Mouse (Mus musculus): ENCODE measurements around the gene Clcn2. TPM values are rescaled to one million over a fixed set of nuclear protein-coding genes. Genes with fewer than 3 reads are reported as not detected.

Gene Clcn2
- total and polyA plus RNA-seq, 3 experiments = 5.4 to 9.4 TPM; not detected in 1

- no peak overlapping the region for H3K27ac ChIP-seq (ENCODE audit: control insufficient read depth, low read depth, low read length)
- no peaks in the 10 kb centered on the region for H3K79me2 ChIP-seq (ENCODE audit: control insufficient read depth, insufficient read depth, low read length, poor library complexity)
- no peak for DNase-seq (ENCODE audit: low read depth, low spot score)
- H3K4me1 ChIP-seq (ENCODE audit: control insufficient read depth in 1 of 2, insufficient read depth in 2 of 2, low read length in 2 of 2) = peaks cover 15 to 32% of the 10 kb centered on the region in 2 experiments
- TF ChIP-seq TCF12 (IDR thresholded peaks at IDR 0.05; ENCODE audit: low read depth, low read length) (no peak), RCOR1 (IDR thresholded peaks at IDR 0.05; ENCODE audit: low read depth, low read length) (no peak), ELF1 (IDR thresholded peaks at IDR 0.05; ENCODE audit: low read depth, low read length) (no peak), USF2 (IDR thresholded peaks at IDR 0.05; ENCODE audit: borderline replicate concordance in 1 of 2, insufficient read depth in 1 of 2, low read depth in 1 of 2, low read length in 2 of 2) (no peak), SIN3A (IDR thresholded peaks at IDR 0.05; ENCODE audit: low read length) (no peak), MEF2A (IDR thresholded peaks at IDR 0.05; ENCODE audit: extremely low read depth, insufficient replicate concordance, low read depth, low read length, poor library complexity, severe bottlenecking) (no peak), POLR2AphosphoS2 (IDR thresholded peaks at IDR 0.05; ENCODE audit: low read length) (no peak), CHD1 (IDR thresholded peaks at IDR 0.05; ENCODE audit: low read depth, low read length) (no peak), ETS1 (IDR thresholded peaks at IDR 0.05; ENCODE audit: low read depth, low read length) (no peak), RAD21 (IDR thresholded peaks at IDR 0.05; ENCODE audit: low read depth, low read length) (no peak), ZNF384 (IDR thresholded peaks at IDR 0.05; ENCODE audit: low read depth, low read length) (no peak), MXI1 (IDR thresholded peaks at IDR 0.05; ENCODE audit: low read depth, low read length) (no peak), MYB (IDR thresholded peaks at IDR 0.05; ENCODE audit: low read depth, low read length) (no peak), TAL1 (IDR thresholded peaks at IDR 0.05; ENCODE audit: low read length) (no peak)
- H3K9me3 ChIP-seq (replicated peaks; ENCODE audit: insufficient read depth, low read length) = no peaks in the 10 kb centered on the region
- H3K4me3 ChIP-seq (ENCODE audit: control insufficient read depth in 1 of 2, insufficient read depth in 1 of 2, low read depth in 2 of 2, low read length in 2 of 2) = no peak overlapping the region
- H3K36me3 ChIP-seq (ENCODE audit: control insufficient read depth in 1 of 2, insufficient read depth in 2 of 2, low read length in 2 of 2) = peaks cover 0 to 32% of the 10 kb centered on the region in 2 experiments; a peak in 2 of 4 replicates
- H3K27me3 ChIP-seq (ENCODE audit: control insufficient read depth in 1 of 2, insufficient read depth in 2 of 2, low read length in 2 of 2) = no peaks in the 10 kb centered on the region
- no peak overlapping the region for H3K9ac ChIP-seq (ENCODE audit: control insufficient read depth, low read depth, low read length, poor library complexity, severe bottlenecking)
Measured at GRCm38 (mm10) chr16:20701729-20702521, 15.6 kb downstream of the Clcn2 start.

- DNase-seq (ENCODE audit: low read depth, low spot score) = no peak
- no peak overlapping the region for H3K4me3 ChIP-seq (ENCODE audit: control insufficient read depth in 1 of 2, insufficient read depth in 1 of 2, low read depth in 2 of 2, low read length in 2 of 2)
- no peak overlapping the region for H3K9ac ChIP-seq (ENCODE audit: control insufficient read depth, low read depth, low read length, poor library complexity, severe bottlenecking)
- TF ChIP-seq USF2 (IDR thresholded peaks at IDR 0.05; ENCODE audit: borderline replicate concordance in 1 of 2, insufficient read depth in 1 of 2, low read depth in 1 of 2, low read length in 2 of 2) = no peak
- no peak for TF ChIP-seq MAFK (IDR thresholded peaks at IDR 0.05; ENCODE audit: borderline replicate concordance, low read depth, low read length)
- no peak for TF ChIP-seq CHD2 (IDR thresholded peaks at IDR 0.05; ENCODE audit: low read length)
- no peak for TF ChIP-seq ZC3H11A (IDR thresholded peaks at IDR 0.05; ENCODE audit: low read depth, low read length)
- no peak for TF ChIP-seq SMC3 (IDR thresholded peaks at IDR 0.05; ENCODE audit: low read depth, low read length)
- TF ChIP-seq MYB (IDR thresholded peaks at IDR 0.05; ENCODE audit: low read depth, low read length) = no peak
- no peak for TF ChIP-seq HCFC1 (IDR thresholded peaks at IDR 0.05; ENCODE audit: low read depth, low read length)
- TF ChIP-seq CHD1 (IDR thresholded peaks at IDR 0.05; ENCODE audit: low read depth, low read length) = no peak
- TF ChIP-seq POLR2AphosphoS5 (IDR thresholded peaks at IDR 0.05; ENCODE audit: borderline replicate concordance, low read depth, low read length) = no peak
- TF ChIP-seq MAX (IDR thresholded peaks at IDR 0.05; ENCODE audit: low read length) = no peak
- TF ChIP-seq POLR2A (IDR thresholded peaks at IDR 0.05; ENCODE audit: control insufficient read depth in 1 of 2, insufficient read depth in 1 of 2, low read depth in 1 of 2, low read length in 2 of 2, poor library complexity in 1 of 2) = no peak
- TF ChIP-seq ELF1 (IDR thresholded peaks at IDR 0.05; ENCODE audit: low read depth, low read length) = no peak
- TF ChIP-seq RAD21 (IDR thresholded peaks at IDR 0.05; ENCODE audit: low read depth, low read length) = no peak
- no peak for TF ChIP-seq ZKSCAN1 (IDR thresholded peaks at IDR 0.05; ENCODE audit: low read depth, low read length)
- H3K4me1 ChIP-seq (ENCODE audit: control insufficient read depth in 1 of 2, insufficient read depth in 2 of 2, low read length in 2 of 2) = peaks cover 12 to 26% of the 10 kb centered on the region in 2 experiments
- no peaks in the 10 kb centered on the region for H3K9me3 ChIP-seq (replicated peaks; ENCODE audit: insufficient read depth, low read length)
- H3K36me3 ChIP-seq (ENCODE audit: control insufficient read depth in 1 of 2, insufficient read depth in 2 of 2, low read length in 2 of 2) = peaks cover 0 to 25% of the 10 kb centered on the region in 2 experiments; a peak in 2 of 4 replicates
- no peaks in the 10 kb centered on the region for H3K27me3 ChIP-seq (ENCODE audit: control insufficient read depth in 1 of 2, insufficient read depth in 2 of 2, low read length in 2 of 2)
- no peak overlapping the region for H3K27ac ChIP-seq (ENCODE audit: control insufficient read depth, low read depth, low read length)
- no peaks in the 10 kb centered on the region for H3K79me2 ChIP-seq (ENCODE audit: control insufficient read depth, insufficient read depth, low read length, poor library complexity)
Measured at GRCm38 (mm10) chr16:20701316-20701715, 16.2 kb downstream of the Clcn2 start.

Data from MEL (cell line).